Mouse (Mus musculus): ENCODE results near the gene Pappa. TPM values are rescaled to one million over a fixed set of nuclear protein-coding genes. Genes with fewer than 3 reads are reported as not detected.

Pappa gene
- total RNA-seq, 2 experiments from 2014 or later, result 0.47 to 0.68 TPM

DNA sequence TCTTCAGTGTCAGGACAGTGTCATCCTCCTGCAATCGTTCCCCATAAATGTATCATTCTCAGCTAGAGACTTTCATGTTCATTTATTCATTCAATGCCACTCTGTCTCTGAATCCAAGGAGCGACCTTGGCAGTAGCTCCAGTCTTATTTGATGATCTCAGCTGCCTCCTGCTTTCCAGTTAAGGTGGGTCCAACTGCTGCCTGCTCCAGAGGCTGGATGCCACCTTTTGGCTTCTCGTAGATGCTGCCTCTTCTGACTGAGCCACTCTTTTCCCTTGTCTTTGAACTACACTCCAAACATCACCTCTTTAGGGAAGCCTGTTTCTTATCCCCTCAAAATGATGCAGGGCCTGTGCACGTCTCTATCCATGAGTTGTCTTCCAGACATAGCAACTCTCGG is 278.3 kb downstream of the Pappa start:
- intact Hi-C loops (cut with DNase I), result no loop called here
- no peak for DNase-seq (ENCODE audit: low spot score in 2 of 2)

DNA sequence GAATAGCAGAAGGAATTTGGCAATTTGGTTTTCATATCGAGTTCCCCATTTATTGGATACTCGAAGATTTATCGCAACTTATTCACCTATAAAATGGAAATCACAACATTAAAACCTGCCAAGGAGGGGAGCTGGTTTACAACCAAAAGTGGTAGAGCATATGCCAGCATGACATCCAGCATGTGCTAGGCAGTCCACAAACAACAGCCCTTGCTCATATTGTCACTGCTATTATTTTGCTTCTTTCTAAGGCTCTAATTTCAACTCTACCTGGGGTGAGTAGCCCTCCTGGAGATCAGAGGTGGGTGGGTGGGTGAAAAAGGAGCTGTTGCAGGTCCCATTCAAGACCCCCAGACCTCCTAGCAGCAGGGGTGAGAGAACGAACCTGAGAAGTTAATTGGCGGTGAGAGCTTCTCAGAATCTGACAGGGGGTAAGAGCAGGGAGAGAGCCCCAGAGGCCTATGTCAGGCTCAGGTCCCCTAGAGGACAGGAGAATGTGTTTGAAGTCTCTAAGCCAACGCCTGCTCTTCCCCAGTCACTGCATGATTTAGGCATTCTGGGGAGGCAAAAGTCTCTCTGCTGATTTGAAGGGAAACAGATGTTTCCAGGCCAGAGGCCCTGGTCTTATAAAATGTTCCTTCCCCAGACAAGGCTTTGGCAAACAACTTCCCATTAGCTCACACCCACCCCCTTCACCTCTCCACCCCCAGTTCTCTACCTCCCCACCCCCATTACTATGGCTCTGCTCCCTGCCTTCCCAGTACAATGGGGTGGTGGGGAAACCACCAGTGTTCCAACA is 279.1 kb downstream of the Pappa start:
- DNase-seq (ENCODE audit: low spot score in 2 of 2), result no peak
- intact Hi-C loops (cut with DNase I), result no loop called here
